Mouse (Mus musculus): ENCODE results near the gene Itpkb. TPM values are rescaled to one million over a fixed set of nuclear protein-coding genes. Genes with fewer than 3 reads are reported as not detected.
A peak's percentile ranks its signal among the peaks of the same experiment; 100 is the strongest.

Gene Itpkb
- total RNA-seq, 1 experiment: 3.3 TPM

DNA sequence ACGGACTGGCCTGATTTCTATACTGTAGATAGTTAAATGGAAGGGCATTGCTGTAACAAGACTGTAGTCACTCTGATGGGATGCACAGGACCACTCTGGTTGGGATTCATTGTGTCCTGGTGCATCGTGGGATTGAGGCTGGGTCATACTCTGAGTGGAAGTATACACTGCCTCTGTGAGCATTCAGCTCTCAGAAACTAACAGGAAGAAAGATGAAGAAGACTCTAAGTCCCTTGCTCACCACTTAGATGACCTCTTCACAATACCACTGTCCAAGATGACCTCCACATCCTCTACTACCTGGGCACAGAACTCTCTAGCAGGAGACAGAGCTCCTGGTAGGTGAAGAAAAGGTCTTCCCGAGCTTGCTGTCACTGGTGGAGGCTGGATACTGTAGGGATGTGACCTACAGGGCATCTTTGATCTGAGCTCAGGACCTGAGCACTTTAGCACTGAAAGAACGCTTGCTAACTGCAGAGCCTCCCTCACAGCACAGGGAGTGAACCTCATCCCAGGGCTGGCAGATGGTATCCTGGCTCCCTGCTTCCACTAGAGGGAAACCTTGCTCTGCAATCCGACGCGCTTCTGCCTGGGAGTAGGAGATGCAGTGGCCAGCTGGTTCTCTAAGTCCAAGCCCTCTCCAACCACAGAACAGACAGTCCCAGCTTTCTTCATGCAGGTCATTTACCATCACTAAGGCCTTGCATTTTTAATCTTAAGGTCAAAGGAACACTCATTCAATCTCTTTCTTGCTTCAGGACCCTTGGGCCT lies 103.7 kb downstream of the Itpkb start:
- H3K36me3 ChIP-seq (ENCODE audit: control insufficient read depth, insufficient read depth, low read length, poor library complexity, severe bottlenecking): no peaks in the 10 kb centered on the region
- no peak for DNase-seq (ENCODE audit: low read depth, low spot score)
- in situ Hi-C loops (cut with MboI; ENCODE audit: low sequenced_read_pairs in 2 of 2, unreplicated experiment in 2 of 2): loop anchor here in 1 of 2 experiments (10.0 kb wide), 1 partner anchor 331 kb away; no protein-coding TSS in a partner anchor
- H3K27ac ChIP-seq (ENCODE audit: insufficient read depth, low read depth, low read length, poor library complexity, severe bottlenecking): no peak overlapping the region
- no peak overlapping the region for H3K4me3 ChIP-seq (ENCODE audit: insufficient read depth in 1 of 2, low read depth in 1 of 2, low read length in 2 of 2, poor library complexity in 1 of 2, severe bottlenecking in 1 of 2)
- TF ChIP-seq MAFK (IDR thresholded peaks at IDR 0.05; ENCODE audit: insufficient read depth, low read depth, low read length): no peak
- peak; percentile 78; the same call in 1 of the 2 replicates for TF ChIP-seq ZC3H11A (IDR thresholded peaks at IDR 0.05; ENCODE audit: borderline replicate concordance, low read depth, low read length)
- H3K4me1 ChIP-seq (ENCODE audit: control insufficient read depth in 2 of 2, insufficient read depth in 2 of 2, low read length in 2 of 2, poor library complexity in 1 of 2): peaks cover 0 to 5% of the 10 kb centered on the region in 2 experiments; a peak in 2 of 4 replicates
- no peak overlapping the region for H3K9ac ChIP-seq (ENCODE audit: insufficient read depth, low read depth, low read length, poor library complexity, severe bottlenecking)
- no peaks in the 10 kb centered on the region for H3K9me3 ChIP-seq (ENCODE audit: control insufficient read depth, insufficient read depth, low read depth, low read length)

DNA sequence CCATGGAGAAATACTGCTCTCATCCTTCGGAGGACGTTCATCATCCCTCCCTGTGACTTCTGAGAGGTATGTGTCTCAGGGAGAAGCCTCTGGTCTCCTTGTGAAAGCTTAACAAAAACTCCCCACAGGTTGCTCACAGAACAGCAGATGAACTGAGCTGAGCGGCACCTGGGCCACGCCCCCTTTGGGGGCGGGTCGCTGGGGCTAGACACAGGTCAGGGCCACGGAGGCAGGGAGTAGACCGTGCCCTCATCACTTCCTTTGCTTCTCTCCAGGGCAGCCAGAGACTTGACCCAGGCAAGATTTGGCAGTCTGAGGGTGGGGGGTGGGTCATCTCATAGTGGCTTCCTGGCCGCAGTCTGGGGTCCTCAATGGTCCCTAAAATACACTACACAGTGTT lies 104.6 kb downstream of the Itpkb start:
- H3K9ac ChIP-seq (ENCODE audit: insufficient read depth, low read depth, low read length, poor library complexity, severe bottlenecking): no peak overlapping the region
- in situ Hi-C loops (cut with MboI; ENCODE audit: low sequenced_read_pairs in 2 of 2, unreplicated experiment in 2 of 2): loop anchor here in 1 of 2 experiments (10.0 kb wide), 1 partner anchor 330 kb away; no protein-coding TSS in a partner anchor
- H3K36me3 ChIP-seq (ENCODE audit: control insufficient read depth, insufficient read depth, low read length, poor library complexity, severe bottlenecking): no peaks in the 10 kb centered on the region
- no peaks in the 10 kb centered on the region for H3K9me3 ChIP-seq (ENCODE audit: control insufficient read depth, insufficient read depth, low read depth, low read length)
- peaks cover 0 to 5% of the 10 kb centered on the region in 2 experiments; a peak in 2 of 4 replicates for H3K4me1 ChIP-seq (ENCODE audit: control insufficient read depth in 2 of 2, insufficient read depth in 2 of 2, low read length in 2 of 2, poor library complexity in 1 of 2)
- TF ChIP-seq CHD2 (IDR thresholded peaks at IDR 0.05; ENCODE audit: low read depth, low read length) (no peak), ZC3H11A (IDR thresholded peaks at IDR 0.05; ENCODE audit: borderline replicate concordance, low read depth, low read length) (no peak), MAFK (IDR thresholded peaks at IDR 0.05; ENCODE audit: insufficient read depth, low read depth, low read length) (no peak), HCFC1 (IDR thresholded peaks at IDR 0.05; ENCODE audit: borderline replicate concordance, insufficient read depth, low read length) (no peak), ZNF384 (IDR thresholded peaks at IDR 0.05; ENCODE audit: low read depth, low read length) (no peak)
- H3K4me3 ChIP-seq (ENCODE audit: insufficient read depth in 1 of 2, low read depth in 1 of 2, low read length in 2 of 2, poor library complexity in 1 of 2, severe bottlenecking in 1 of 2): no peak overlapping the region
- H3K27ac ChIP-seq (ENCODE audit: insufficient read depth, low read depth, low read length, poor library complexity, severe bottlenecking): no peak overlapping the region
- DNase-seq (ENCODE audit: low read depth, low spot score): no peak

DNA sequence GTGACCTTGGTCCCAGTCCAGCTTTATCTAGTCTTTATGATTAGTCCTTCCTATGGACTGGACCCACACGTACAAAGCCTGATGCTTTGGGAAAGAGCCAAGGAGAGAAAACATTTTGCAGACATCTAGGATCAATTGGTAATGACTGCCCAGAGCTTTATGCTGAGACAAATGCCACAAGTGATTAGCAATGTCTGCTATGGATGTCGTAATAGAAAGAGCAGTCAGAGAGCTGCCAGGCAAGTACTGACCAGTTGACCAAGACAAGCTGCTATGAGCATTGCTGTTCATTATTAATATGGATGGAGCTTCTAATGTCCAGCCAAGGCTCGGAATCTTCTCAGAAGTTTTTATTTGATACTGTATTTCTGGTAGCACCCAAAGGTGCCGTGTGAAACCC lies 109.2 kb downstream of the Itpkb start:
- Histone ChIP-seq H3K27ac (ENCODE audit: insufficient read depth, low read depth, low read length, poor library complexity, severe bottlenecking) (no peak overlapping the region), H3K9me3 (ENCODE audit: control insufficient read depth, insufficient read depth, low read depth, low read length) (no peaks in the 10 kb centered on the region), H3K4me1 (ENCODE audit: control insufficient read depth in 2 of 2, insufficient read depth in 2 of 2, low read length in 2 of 2, poor library complexity in 1 of 2) (peaks cover 0 to 3% of the 10 kb centered on the region in 2 experiments; a peak in 1 of 4 replicates), H3K36me3 (ENCODE audit: control insufficient read depth, insufficient read depth, low read length, poor library complexity, severe bottlenecking) (no peaks in the 10 kb centered on the region), H3K4me3 (ENCODE audit: insufficient read depth in 1 of 2, low read depth in 1 of 2, low read length in 2 of 2, poor library complexity in 1 of 2, severe bottlenecking in 1 of 2) (no peak overlapping the region), H3K9ac (ENCODE audit: insufficient read depth, low read depth, low read length, poor library complexity, severe bottlenecking) (no peak overlapping the region)
- TF ChIP-seq HCFC1 (IDR thresholded peaks at IDR 0.05; ENCODE audit: borderline replicate concordance, insufficient read depth, low read length): no peak
- TF ChIP-seq MAFK (IDR thresholded peaks at IDR 0.05; ENCODE audit: insufficient read depth, low read depth, low read length): no peak
- no peak for DNase-seq (ENCODE audit: low read depth, low spot score)
- in situ Hi-C loops (cut with MboI; ENCODE audit: low sequenced_read_pairs in 2 of 2, unreplicated experiment in 2 of 2): loop anchor here in 1 of 2 experiments (10.0 kb wide), 1 partner anchor 325 kb away; no protein-coding TSS in a partner anchor

GRCm38 (mm10) chr1:180444411-180444810 lies 114.1 kb downstream of the Itpkb start:
- no peaks in the 10 kb centered on the region for H3K9me3 ChIP-seq (ENCODE audit: control insufficient read depth, insufficient read depth, low read depth, low read length)
- no peaks in the 10 kb centered on the region for H3K36me3 ChIP-seq (ENCODE audit: control insufficient read depth, insufficient read depth, low read length, poor library complexity, severe bottlenecking)
- in situ Hi-C loops (cut with MboI; ENCODE audit: low sequenced_read_pairs in 2 of 2, unreplicated experiment in 2 of 2): no loop called here
- no peak for DNase-seq (ENCODE audit: low read depth, low spot score)
- TF ChIP-seq HCFC1 (IDR thresholded peaks at IDR 0.05; ENCODE audit: borderline replicate concordance, insufficient read depth, low read length) (no peak), ZC3H11A (IDR thresholded peaks at IDR 0.05; ENCODE audit: borderline replicate concordance, low read depth, low read length) (no peak), CHD2 (IDR thresholded peaks at IDR 0.05; ENCODE audit: low read depth, low read length) (no peak), MAFK (IDR thresholded peaks at IDR 0.05; ENCODE audit: insufficient read depth, low read depth, low read length) (no peak), ZNF384 (IDR thresholded peaks at IDR 0.05; ENCODE audit: low read depth, low read length) (no peak)
- no peak overlapping the region for H3K4me3 ChIP-seq (ENCODE audit: insufficient read depth in 1 of 2, low read depth in 1 of 2, low read length in 2 of 2, poor library complexity in 1 of 2, severe bottlenecking in 1 of 2)
- no peak overlapping the region for H3K9ac ChIP-seq (ENCODE audit: insufficient read depth, low read depth, low read length, poor library complexity, severe bottlenecking)
- H3K27ac ChIP-seq (ENCODE audit: insufficient read depth, low read depth, low read length, poor library complexity, severe bottlenecking): no peak overlapping the region
- H3K4me1 ChIP-seq (ENCODE audit: control insufficient read depth in 2 of 2, insufficient read depth in 2 of 2, low read length in 2 of 2, poor library complexity in 1 of 2): no peaks in the 10 kb centered on the region; a peak in 1 of 4 replicates
